Mouse (Mus musculus) brown adipose tissue, adult 24 weeks (tissue): Measurements from ENCODE around the gene Ppfibp2. TPM values are rescaled to one million over a fixed set of nuclear protein-coding genes. Genes with fewer than 3 reads are reported as not detected.

ENCODE experiments used
- H3K27ac ChIP-seq: fragments of 200-500 bp; replicated peaks from 2 replicates; pipeline ENCODE4 v1.5.1; 2012; ENCODE audit warnings: low read depth, mild to moderate bottlenecking, low read length
- H3K4me1 ChIP-seq: fragments of 200-500 bp; 2 replicates; pipeline ENCODE4 v1.6.1; 2012; ENCODE audit warnings: low read length, mixed read lengths; ENCODE audit not compliant: control insufficient read depth, insufficient read depth, insufficient read length
- H3K4me3 ChIP-seq: fragments of 200-500 bp; 2 replicates; pipeline ENCODE4 v1.5.1; 2012; ENCODE audit warnings: low read depth, mild to moderate bottlenecking, low read length, moderate library complexity; ENCODE audit not compliant: insufficient read depth
- polyA plus RNA-seq: library from polyadenylated mRNA; stranded (reverse); fragments of >200 nt; gene quantifications from 2 replicates; pipeline ENCODE4 v1.2.4, GENCODE M21; 2012; ENCODE audit not compliant: missing spikeins, insufficient read depth, insufficient read length

The Ppfibp2 gene
- polyA plus RNA-seq, 1 experiment: 1.7 TPM

DNA sequence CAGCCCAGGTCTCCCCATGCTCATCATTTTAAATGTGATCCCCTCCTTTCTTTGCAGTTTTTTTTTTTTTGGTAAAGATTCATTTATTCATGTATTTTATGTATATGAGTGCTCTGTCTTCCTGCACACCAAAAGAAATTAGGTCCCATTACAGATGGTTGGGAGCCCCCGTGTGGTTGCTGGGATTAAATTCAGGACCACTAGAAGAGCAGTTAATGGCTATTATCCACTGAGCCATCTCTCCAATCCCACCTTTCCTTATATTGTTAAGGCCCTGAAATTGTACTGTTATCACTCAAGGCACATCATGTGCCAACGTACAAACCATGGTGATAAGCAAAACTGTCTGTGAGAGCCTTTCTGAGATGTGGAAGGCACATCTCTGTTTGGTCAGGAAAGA is 143.7 kb downstream of the Ppfibp2 start:
- Histone ChIP-seq H3K27ac (no peak overlapping the region), H3K4me1 (no peaks in the 10 kb centered on the region), H3K4me3 (no peak overlapping the region)

- Histone ChIP-seq H3K27ac (no peak overlapping the region), H3K4me3 (no peak overlapping the region), H3K4me1 (no peaks in the 10 kb centered on the region)
Observed at GRCm38 (mm10) chr7:107742963-107743465, 148.0 kb downstream of the Ppfibp2 start.

DNA sequence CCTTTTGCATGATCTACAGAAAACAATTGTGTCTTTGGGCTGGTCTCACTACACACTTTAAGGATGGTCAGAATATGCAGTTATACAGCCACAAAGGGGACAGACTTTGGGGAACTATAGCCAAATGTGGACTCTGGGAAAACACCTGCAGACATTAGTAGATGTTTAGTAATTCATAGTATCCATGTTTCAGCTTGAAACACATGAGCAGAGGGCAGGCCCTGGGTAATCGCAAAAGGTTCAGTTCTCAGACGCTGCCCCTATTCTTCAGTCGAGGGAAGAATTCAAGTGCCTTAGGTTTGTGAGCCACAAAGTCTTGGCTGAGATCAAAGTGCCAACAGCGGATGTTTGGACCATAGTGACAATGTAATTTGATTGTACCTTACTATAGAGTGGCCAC is 149.4 kb downstream of the Ppfibp2 start:
- Histone ChIP-seq H3K27ac (no peak overlapping the region), H3K4me1 (no peaks in the 10 kb centered on the region), H3K4me3 (no peak overlapping the region)

DNA sequence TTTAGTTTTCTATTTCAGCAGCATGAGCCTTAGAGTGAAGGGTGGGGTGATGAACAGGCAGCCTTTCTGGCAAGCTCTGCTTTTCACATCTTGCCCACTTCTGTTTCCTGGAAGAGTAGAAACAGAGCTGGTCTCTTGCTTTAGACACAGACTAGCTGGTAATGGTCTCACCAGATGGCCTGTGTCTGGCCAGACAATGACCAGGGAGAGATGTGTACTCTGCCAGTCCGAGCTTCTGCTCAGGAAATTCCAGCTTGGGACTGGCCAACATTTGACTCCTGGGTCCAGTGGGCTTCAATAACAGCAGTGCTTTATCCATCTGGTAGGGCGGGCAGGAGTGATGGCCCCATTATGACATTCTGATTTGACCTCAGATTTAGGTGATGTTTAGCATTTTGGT is 150.1 kb downstream of the Ppfibp2 start:
- Histone ChIP-seq H3K4me3 (no peak overlapping the region), H3K4me1 (no peaks in the 10 kb centered on the region), H3K27ac (no peak overlapping the region)

DNA sequence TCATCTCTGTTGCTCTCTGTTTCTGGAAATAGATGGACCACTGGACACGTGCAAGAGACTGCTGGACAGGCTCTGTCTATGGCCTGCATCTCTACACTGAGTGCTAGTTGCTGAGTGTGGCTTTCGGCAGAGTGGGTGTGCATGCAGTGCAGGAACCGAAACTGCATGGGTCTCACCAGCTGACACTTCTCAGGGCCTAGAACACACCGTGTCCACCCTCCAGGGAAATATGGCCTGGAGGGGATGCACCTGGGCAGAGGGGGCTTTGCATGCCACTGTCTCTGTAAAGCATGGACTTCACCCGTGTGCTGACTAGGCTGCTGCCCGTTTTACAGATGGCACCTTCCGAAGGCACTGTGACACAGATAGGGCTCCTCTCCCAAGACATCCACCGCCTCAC is 151.0 kb downstream of the Ppfibp2 start:
- no peak overlapping the region for H3K4me3 ChIP-seq
- no peak overlapping the region for H3K27ac ChIP-seq
- H3K4me1 ChIP-seq: no peaks in the 10 kb centered on the region

DNA sequence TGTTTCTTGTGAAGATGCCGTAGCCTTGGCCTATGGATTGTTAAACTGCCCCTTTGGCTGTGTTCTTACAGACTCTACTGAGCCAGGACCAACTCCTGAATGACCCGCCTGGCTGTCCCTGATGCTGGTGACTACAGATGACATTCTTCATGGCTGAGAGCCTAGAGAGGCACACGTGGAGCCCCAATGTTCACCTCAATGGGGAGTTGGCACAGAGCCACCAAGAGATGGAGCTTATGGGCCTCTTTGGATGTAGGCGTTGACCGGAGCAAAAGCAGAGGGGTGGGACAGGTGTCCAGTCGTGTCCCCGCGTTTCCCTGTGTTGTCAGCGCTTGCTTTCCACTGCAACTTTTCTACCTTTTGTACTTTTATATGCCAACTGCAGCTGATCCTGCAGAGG is 152.5 kb downstream of the Ppfibp2 start:
- Histone ChIP-seq H3K27ac (no peak overlapping the region), H3K4me3 (no peak overlapping the region), H3K4me1 (no peaks in the 10 kb centered on the region)

GRCm38 (mm10) chr7:107747954-107748353 is 152.9 kb downstream of the Ppfibp2 start:
- no peak overlapping the region for H3K4me3 ChIP-seq
- no peaks in the 10 kb centered on the region for H3K4me1 ChIP-seq
- no peak overlapping the region for H3K27ac ChIP-seq

DNA sequence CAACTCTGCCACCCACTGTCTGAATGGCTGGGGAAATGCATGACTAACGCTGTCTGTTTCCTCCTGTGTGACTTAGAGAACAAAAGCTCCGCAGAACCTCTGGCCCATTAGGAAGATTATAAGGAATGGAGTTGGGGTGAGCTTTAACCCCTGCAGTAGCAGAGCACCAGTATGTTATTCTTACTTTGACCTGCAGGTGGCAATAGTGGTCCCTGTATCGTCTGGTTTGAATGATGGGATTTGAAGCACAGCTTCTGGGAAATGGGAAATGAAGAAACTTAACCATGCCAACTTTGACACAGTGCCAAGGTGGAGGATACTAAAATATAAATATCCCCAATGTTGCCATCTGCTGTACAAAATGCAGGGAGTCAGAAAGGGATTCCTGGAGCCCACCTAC is 154.3 kb downstream of the Ppfibp2 start:
- Histone ChIP-seq H3K27ac (no peak overlapping the region), H3K4me3 (no peak overlapping the region), H3K4me1 (no peaks in the 10 kb centered on the region)

GRCm38 (mm10) chr7:107749721-107750120 is 154.7 kb downstream of the Ppfibp2 start:
- Histone ChIP-seq H3K4me1 (no peaks in the 10 kb centered on the region), H3K27ac (no peak overlapping the region), H3K4me3 (no peak overlapping the region)

- no peaks in the 10 kb centered on the region for H3K4me1 ChIP-seq
- no peak overlapping the region for H3K4me3 ChIP-seq
- no peak overlapping the region for H3K27ac ChIP-seq
Observed at GRCm38 (mm10) chr7:107752031-107752520, 157.1 kb downstream of the Ppfibp2 start.

DNA sequence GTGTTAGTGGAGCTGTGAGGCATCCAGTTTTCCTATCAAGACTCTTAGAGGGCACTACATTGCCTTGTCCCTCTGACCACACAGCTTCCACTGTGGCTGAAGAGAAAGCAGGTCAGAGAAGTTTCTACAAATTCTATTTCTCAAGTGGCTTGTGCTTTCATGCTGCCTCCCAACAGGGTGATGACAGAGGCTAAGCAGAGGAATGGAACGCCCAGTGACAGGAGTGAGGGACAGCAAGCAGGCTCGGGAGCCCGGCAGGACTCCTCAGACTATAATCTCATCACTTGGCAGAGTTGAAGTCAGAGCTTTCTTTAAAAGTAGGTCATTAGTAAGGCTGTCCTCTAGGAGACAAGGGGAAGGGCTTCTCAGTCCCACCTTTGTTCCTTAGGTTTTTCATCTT is 160.9 kb downstream of the Ppfibp2 start:
- no peaks in the 10 kb centered on the region for H3K4me1 ChIP-seq
- no peak overlapping the region for H3K4me3 ChIP-seq
- H3K27ac ChIP-seq: no peak overlapping the region

DNA sequence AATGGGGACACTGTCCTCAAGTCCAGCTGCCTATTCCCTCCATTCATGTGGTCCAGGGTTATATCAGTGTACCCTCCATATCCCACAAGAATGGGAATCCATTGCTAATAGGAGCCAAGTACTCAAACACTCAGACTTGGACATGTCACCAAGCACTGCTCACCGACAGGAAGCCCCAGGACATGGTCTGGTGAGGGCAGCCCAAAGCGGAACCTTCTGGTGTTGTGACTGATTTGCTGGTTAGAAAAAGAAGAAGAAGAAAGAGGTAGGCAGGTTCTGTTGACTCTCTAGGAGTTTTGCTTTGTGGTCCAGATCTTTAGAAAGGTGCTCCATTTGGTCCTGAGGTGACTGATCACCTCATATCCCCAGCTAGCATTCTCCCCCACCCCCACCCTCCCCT is 161.7 kb downstream of the Ppfibp2 start:
- H3K4me3 ChIP-seq: no peak overlapping the region
- no peak overlapping the region for H3K27ac ChIP-seq
- no peaks in the 10 kb centered on the region for H3K4me1 ChIP-seq

DNA sequence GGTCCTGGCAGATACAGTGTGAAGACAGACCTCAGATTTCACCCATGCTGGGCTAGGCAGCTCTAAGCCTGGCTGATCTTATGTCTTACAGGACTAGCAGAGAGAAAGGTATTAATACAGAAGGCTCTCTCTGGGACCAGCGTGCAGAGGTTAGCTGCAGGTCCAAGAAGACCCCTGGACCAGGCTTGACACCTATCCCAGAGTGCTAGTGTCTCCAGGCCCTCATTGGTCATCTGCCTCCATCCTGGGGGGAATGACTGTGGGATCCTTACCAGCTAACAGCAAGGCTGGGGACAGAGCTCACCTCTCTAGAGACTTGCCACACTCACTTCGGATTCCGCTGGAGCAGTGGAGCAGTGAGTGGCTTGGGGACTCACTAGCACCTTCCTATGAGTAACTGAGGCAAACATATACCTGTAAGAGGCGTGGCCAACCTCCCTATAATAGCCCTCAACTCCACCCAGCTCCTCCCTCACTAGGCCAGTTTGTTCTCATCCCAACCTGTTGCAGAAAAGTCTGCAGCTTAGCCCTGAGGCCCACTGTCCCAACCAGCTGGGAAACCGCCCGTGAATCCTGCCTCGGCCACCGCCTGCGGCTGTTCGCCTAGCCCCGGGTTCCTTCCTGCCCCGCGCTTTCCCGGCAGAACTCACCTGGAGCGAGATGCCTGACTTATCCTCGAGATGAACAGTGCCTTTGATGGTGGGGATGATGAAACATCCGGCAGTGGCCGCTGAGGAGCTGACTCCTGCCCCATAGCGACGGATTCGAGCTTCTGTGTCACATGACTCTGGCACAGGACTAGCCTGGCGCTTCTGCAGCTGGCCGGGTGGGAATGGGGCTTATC is 162.5 kb downstream of the Ppfibp2 start, which contains the start of gene Cyb5r2:
Gene Cyb5r2, minus strand, starts transcription at position 725 of the 844 bp plus-strand sequence.
- H3K4me3 ChIP-seq: no peak within 1 kb of the TSS
- H3K4me1 ChIP-seq: no peaks in the 10 kb centered on the region
- no peak within 1 kb of the TSS for H3K27ac ChIP-seq

DNA sequence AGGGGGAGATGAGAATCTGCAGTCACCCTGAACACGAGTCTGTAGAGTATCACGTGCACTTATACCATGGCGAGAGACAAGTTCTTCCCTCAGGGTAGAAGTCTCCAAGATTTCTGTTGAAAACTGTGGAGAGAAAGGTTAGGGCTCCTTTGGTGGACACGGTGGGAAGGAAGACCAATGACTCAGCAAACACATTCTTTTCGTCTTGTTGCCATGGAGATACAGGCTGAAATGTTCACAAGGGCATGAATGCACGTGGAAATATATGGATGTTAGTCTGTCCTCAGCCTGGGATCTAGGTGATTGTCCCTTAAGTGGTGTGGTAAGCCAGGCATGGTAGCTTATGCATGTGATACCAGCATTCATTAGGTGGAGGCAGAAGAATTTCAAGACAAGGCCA is 175.8 kb downstream of the Ppfibp2 start:
- Histone ChIP-seq H3K4me1 (no peaks in the 10 kb centered on the region), H3K27ac (no peak overlapping the region), H3K4me3 (no peak overlapping the region)

DNA sequence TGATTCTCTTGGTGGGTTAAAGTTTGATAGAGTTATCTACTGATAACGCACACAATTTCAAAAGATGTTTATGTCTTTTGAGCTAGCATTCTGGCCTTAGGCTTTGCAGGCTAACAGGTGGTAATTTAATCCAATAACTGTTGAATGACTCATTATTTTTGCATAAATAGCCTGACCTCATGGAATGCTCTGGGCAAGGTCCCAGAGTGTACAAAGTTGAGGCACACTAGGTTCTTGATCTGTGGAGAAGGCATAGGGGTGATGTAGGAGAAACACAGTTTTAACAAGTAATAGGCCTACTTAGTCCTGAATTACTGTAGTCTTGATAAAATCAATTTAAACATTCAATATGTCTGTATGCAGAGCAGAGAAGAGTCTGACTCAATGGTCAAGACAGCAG is 183.2 kb downstream of the Ppfibp2 start:
- Histone ChIP-seq H3K4me1 (no peaks in the 10 kb centered on the region), H3K27ac (no peak overlapping the region), H3K4me3 (no peak overlapping the region)

- H3K27ac ChIP-seq: no peak overlapping the region
- H3K4me1 ChIP-seq: no peaks in the 10 kb centered on the region
- H3K4me3 ChIP-seq: no peak overlapping the region
Observed at GRCm38 (mm10) chr7:107779611-107780010, 184.6 kb downstream of the Ppfibp2 start.
